Mouse (Mus musculus): ENCODE results near the gene Olfr155. TPM values are rescaled to one million over a fixed set of nuclear protein-coding genes. Genes with fewer than 3 reads are reported as not detected.

The Olfr155 gene
- not detected in 2 replicates for polyA plus RNA-seq (2012)

- no peak for TF ChIP-seq GATA1 (IDR thresholded peaks at IDR 0.05; ENCODE audit: low read length)
These were observed at the start of gene Olfr155 for GRCm38 (mm10) chr4:43851265-43851664. TSS of gene Olfr155 (plus strand) at chr4:43851565.

- TF ChIP-seq GATA1 (IDR thresholded peaks at IDR 0.05; ENCODE audit: low read length) = no peak
These were observed 28.3 kb upstream of the Olfr155 start for GRCm38 (mm10) chr4:43822896-43823550.

GRCm38 (mm10) chr4:43823845-43824337 lies 27.5 kb upstream of the Olfr155 start, which contains the start of gene Olfr156:
TSS of gene Olfr156 (minus strand) at chr4:43823895.
- no peak for TF ChIP-seq GATA1 (IDR thresholded peaks at IDR 0.05; ENCODE audit: low read length)

GRCm38 (mm10) chr4:43828806-43829205 lies 22.6 kb upstream of the Olfr155 start:
- no peak for TF ChIP-seq GATA1 (IDR thresholded peaks at IDR 0.05; ENCODE audit: low read length)

GRCm38 (mm10) chr4:43832031-43832430 lies 19.3 kb upstream of the Olfr155 start:
- no peak for TF ChIP-seq GATA1 (IDR thresholded peaks at IDR 0.05; ENCODE audit: low read length)

GRCm38 (mm10) chr4:43833752-43834151 lies 17.6 kb upstream of the Olfr155 start:
- no peak for TF ChIP-seq GATA1 (IDR thresholded peaks at IDR 0.05; ENCODE audit: low read length)

- no peak for TF ChIP-seq GATA1 (IDR thresholded peaks at IDR 0.05; ENCODE audit: low read length)
These were observed 16.6 kb upstream of the Olfr155 start for GRCm38 (mm10) chr4:43834749-43835148.

- TF ChIP-seq GATA1 (IDR thresholded peaks at IDR 0.05; ENCODE audit: low read length) = no peak
These were observed 13.0 kb upstream of the Olfr155 start for GRCm38 (mm10) chr4:43838326-43838725.

GRCm38 (mm10) chr4:43840101-43840500 lies 11.3 kb upstream of the Olfr155 start, which contains the start of gene Olfr157:
TSS of gene Olfr157 (minus strand) at chr4:43840201.
- TF ChIP-seq GATA1 (IDR thresholded peaks at IDR 0.05; ENCODE audit: low read length) = no peak

- no peak for TF ChIP-seq GATA1 (IDR thresholded peaks at IDR 0.05; ENCODE audit: low read length)
These were observed 2.7 kb downstream of the Olfr155 start for GRCm38 (mm10) chr4:43854101-43854500.

GRCm38 (mm10) chr4:43859886-43860285 lies 8.5 kb downstream of the Olfr155 start:
- TF ChIP-seq GATA1 (IDR thresholded peaks at IDR 0.05; ENCODE audit: low read length) = no peak

- no peak for TF ChIP-seq GATA1 (IDR thresholded peaks at IDR 0.05; ENCODE audit: low read length)
These were observed 9.6 kb downstream of the Olfr155 start for GRCm38 (mm10) chr4:43860744-43861519.

- no peak for TF ChIP-seq GATA1 (IDR thresholded peaks at IDR 0.05; ENCODE audit: low read length)
These were observed 11.9 kb downstream of the Olfr155 start for GRCm38 (mm10) chr4:43863298-43863697.

GRCm38 (mm10) chr4:43869821-43870220 lies 18.5 kb downstream of the Olfr155 start:
- no peak for TF ChIP-seq GATA1 (IDR thresholded peaks at IDR 0.05; ENCODE audit: low read length)

- no peak for TF ChIP-seq GATA1 (IDR thresholded peaks at IDR 0.05; ENCODE audit: low read length)
These were observed 23.1 kb downstream of the Olfr155 start for GRCm38 (mm10) chr4:43874501-43874900.

GRCm38 (mm10) chr4:43875160-43875918 lies 24.0 kb downstream of the Olfr155 start, which contains the start of gene Reck:
TSS of gene Reck (plus strand) at chr4:43875530.
- TF ChIP-seq GATA1 (IDR thresholded peaks at IDR 0.05; ENCODE audit: low read length) = no peak
